Mouse (Mus musculus) adrenal gland, postnatal 14 days (tissue): ENCODE measurements at regions not wholly inside any gene's neighbourhood (a gene's known extent, or its start where the extent isn't known, plus 50 kb on each side); places are given as distances from the start of the nearest gene placed in this dataset.

ENCODE experiments used
- DNase-seq: peaks from one replicate; pipeline ENCODE4 v3.0.0; 2021; ENCODE audit warnings: mixed read lengths

GRCm38 (mm10) chr10:116653511-116653945 lies 72.2 kb upstream of the Cnot2 start:
- DNase-seq: no peak

- DNase-seq: no peak
Measured at GRCm38 (mm10) chr10:116649287-116649686, 68.0 kb upstream of the Cnot2 start.

- DNase-seq: no peak
Measured at GRCm38 (mm10) chr10:116646035-116646434, 64.7 kb upstream of the Cnot2 start.

- DNase-seq: no peak
Measured at GRCm38 (mm10) chr10:116645631-116646030, 64.3 kb upstream of the Cnot2 start.

- no peak for DNase-seq
Measured at GRCm38 (mm10) chr10:116645108-116645507, 63.8 kb upstream of the Cnot2 start.
